Mouse (Mus musculus) forebrain, embryonic 14.5 days (tissue): Measurements from ENCODE around the gene Dynlt1b. TPM values are rescaled to one million over a fixed set of nuclear protein-coding genes. Genes with fewer than 3 reads are reported as not detected.
"Not testable (repeated sequence)": the region's sequence is repeated elsewhere in the genome, so short reads cannot be mapped to it uniquely, and the experiment has no call there.

Experiments used
- ATAC-seq: fragments of 200-750 bp; cut with Nextera tagmentation; 2 replicates; pipeline ENCODE4 v1.8.0; 2017; ENCODE audit warnings: mild to moderate bottlenecking, moderate library complexity
- DNase-seq: peaks from one replicate; pipeline ENCODE4 v3.0.0-alpha.2; 2015; ENCODE audit warnings: low spot score
- H3K27ac ChIP-seq: fragments of 300-500 bp; sonication (generic); 2 replicates; pipeline ENCODE4 v1.5.1; 2014; ENCODE audit warnings: low read depth, mild to moderate bottlenecking, control low read depth, low read length, moderate library complexity
- H3K27me3 ChIP-seq: fragments of 300-500 bp; sonication (generic); replicated peaks from 2 replicates; pipeline ENCODE4 v1.6.1; 2014; ENCODE audit warnings: low read length, control low read depth, mixed read lengths; ENCODE audit not compliant: control insufficient read depth, insufficient read depth
- H3K36me3 ChIP-seq: fragments of 300-500 bp; sonication (generic); 2 replicates; pipeline ENCODE4 v1.6.1; 2014; ENCODE audit warnings: low read length, control low read depth; ENCODE audit not compliant: control insufficient read depth, insufficient read depth
- H3K4me1 ChIP-seq: fragments of 300-500 bp; sonication (generic); 2 replicates; pipeline ENCODE4 v1.6.1; 2014; ENCODE audit warnings: antibody characterized with exemption, low read length, control low read depth; ENCODE audit not compliant: control insufficient read depth, insufficient read depth
- H3K4me2 ChIP-seq: fragments of 300-500 bp; sonication (generic); 2 replicates; pipeline ENCODE4 v1.6.1; 2014; ENCODE audit warnings: mild to moderate bottlenecking, control low read depth, low read length
- H3K4me3 ChIP-seq: fragments of 300-500 bp; sonication (generic); 2 replicates; pipeline ENCODE4 v1.5.1; 2014; ENCODE audit warnings: low read depth, low read length, control low read depth
- H3K9ac ChIP-seq: fragments of 300-500 bp; sonication (generic); 2 replicates; pipeline ENCODE4 v1.6.1; 2014; ENCODE audit warnings: mild to moderate bottlenecking, low read length, control low read depth, moderate library complexity
- H3K9me3 ChIP-seq: fragments of 300-500 bp; sonication (generic); replicated peaks from 2 replicates; pipeline ENCODE4 v1.6.1; 2016; ENCODE audit warnings: low read length, control low read depth, mixed read lengths; ENCODE audit not compliant: control insufficient read depth
- WGBS: fragments of 180-500 bp; shearing (Covaris S2); extraction: QIAGEN DNeasy Blood & Tissue Kit; methylation state at CpG from one replicate; pipeline ENCODE4 v1.1.7; 2014; 5-methylcytosine and 5-hydroxymethylcytosine counted together
- polyA plus RNA-seq: library from polyadenylated mRNA; unstranded; fragments of >200 nt; fragmentation: Nextera tagmentation; extraction: Ambion mirVana; gene quantifications from 2 replicates; pipeline ENCODE4 v1.2.1, GENCODE M21; 2014

Gene Dynlt1b
- polyA plus RNA-seq, 1 experiment from 2014 or later: 1,383 TPM

DNA sequence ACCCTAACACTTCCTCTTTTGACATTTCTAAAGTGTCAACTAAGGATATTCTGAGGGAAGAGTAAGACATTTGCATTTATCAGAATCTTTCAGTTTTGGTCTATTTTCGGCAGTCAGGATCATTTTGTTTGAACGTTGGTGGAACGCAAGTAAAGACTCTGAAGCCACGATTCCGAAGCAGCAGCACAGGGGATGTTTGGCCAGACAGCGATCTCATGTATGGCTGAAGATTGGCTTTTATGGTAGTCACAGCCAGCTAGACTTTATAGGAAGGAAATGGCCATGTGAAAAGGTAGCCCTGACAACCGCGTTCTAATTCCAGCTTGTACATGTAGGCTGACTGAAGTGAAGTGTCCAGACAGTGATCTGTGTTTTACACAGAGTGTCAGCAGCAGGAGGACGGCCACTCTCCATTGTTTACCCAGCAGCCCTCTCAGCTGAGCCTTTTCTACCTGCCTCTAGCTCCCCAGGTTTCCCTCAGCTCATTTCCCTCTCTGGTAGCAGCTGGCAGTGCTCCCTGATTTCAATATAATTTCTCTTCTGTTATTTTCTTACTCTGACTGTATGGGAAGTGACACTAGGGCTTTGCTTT lies 594 bp downstream of the Dynlt1b start:
- not testable (repeated sequence) for H3K36me3 ChIP-seq, H3K27me3 ChIP-seq, DNase-seq, H3K4me1 ChIP-seq, H3K9me3 ChIP-seq
- peak; percentile 44 for ATAC-seq
- H3K9ac ChIP-seq: peak overlapping the region; percentile 63
- H3K4me2 ChIP-seq: peak overlapping the region; percentile 42
- 3% methylated on average over 6 of the region's 9 CpGs for WGBS
- 0 out of 2 replicates have a peak overlapping the region, but pooled peaks have one; percentile 3 for H3K27ac ChIP-seq
- H3K4me3 ChIP-seq: peak overlapping the region; percentile 38

- H3K36me3 ChIP-seq, H3K27me3 ChIP-seq, ATAC-seq, H3K4me1 ChIP-seq, H3K9ac ChIP-seq, H3K4me3 ChIP-seq, H3K4me2 ChIP-seq, H3K9me3 ChIP-seq, DNase-seq, H3K27ac ChIP-seq: not testable (repeated sequence)
- 87% methylated on average over 3 of the region's 4 CpGs for WGBS
These were observed 2.5 kb downstream of the Dynlt1b start for GRCm38 (mm10) chr17:6432456-6432855.

DNA sequence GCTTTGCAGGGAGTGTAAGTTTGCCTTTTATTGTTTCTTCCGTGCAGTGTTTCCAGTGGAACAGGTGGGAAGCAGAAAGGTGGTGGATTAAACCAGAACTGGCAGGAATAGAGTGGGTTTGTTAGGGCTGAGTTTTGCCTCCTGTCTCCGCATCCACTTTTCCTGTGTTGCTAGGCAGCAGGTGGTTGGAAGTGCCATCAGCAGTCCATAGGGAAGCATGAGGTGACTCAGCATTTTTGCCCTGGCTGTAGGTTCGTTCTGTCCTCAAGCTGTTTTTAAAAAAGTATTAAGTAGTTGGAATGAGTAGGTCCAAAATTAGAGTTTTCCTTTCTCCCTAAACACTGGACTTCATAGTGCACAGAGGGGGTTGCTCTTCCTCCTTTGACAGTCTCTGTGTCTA lies 3.8 kb downstream of the Dynlt1b start:
- H3K27ac ChIP-seq, ATAC-seq, H3K4me2 ChIP-seq, H3K4me1 ChIP-seq, H3K4me3 ChIP-seq, H3K27me3 ChIP-seq, H3K9ac ChIP-seq, H3K9me3 ChIP-seq: not testable (repeated sequence)
- DNase-seq: peak; percentile 19
- 76% methylated on average over 3 of the region's 3 CpGs for WGBS
- peaks cover 13% of the 10 kb centered on the region; the same call in 1 of the 2 replicates for H3K36me3 ChIP-seq

GRCm38 (mm10) chr17:6438080-6438479 lies 8.2 kb downstream of the Dynlt1b start:
- not testable (repeated sequence) for H3K4me3 ChIP-seq, H3K9me3 ChIP-seq, ATAC-seq, DNase-seq, H3K9ac ChIP-seq, H3K4me2 ChIP-seq, H3K4me1 ChIP-seq, H3K27me3 ChIP-seq, H3K27ac ChIP-seq
- WGBS: 82% methylated on average over 6 of the region's 6 CpGs
- peaks cover 13% of the 10 kb centered on the region; the same call in 1 of the 2 replicates for H3K36me3 ChIP-seq

GRCm38 (mm10) chr17:6439913-6440312 lies 10.0 kb downstream of the Dynlt1b start:
- H3K27me3 ChIP-seq, H3K9me3 ChIP-seq, H3K9ac ChIP-seq, H3K36me3 ChIP-seq, H3K27ac ChIP-seq, ATAC-seq, H3K4me1 ChIP-seq, DNase-seq, H3K4me2 ChIP-seq, H3K4me3 ChIP-seq: not testable (repeated sequence)
- WGBS: 94% methylated on average over 9 of the region's 13 CpGs

DNA sequence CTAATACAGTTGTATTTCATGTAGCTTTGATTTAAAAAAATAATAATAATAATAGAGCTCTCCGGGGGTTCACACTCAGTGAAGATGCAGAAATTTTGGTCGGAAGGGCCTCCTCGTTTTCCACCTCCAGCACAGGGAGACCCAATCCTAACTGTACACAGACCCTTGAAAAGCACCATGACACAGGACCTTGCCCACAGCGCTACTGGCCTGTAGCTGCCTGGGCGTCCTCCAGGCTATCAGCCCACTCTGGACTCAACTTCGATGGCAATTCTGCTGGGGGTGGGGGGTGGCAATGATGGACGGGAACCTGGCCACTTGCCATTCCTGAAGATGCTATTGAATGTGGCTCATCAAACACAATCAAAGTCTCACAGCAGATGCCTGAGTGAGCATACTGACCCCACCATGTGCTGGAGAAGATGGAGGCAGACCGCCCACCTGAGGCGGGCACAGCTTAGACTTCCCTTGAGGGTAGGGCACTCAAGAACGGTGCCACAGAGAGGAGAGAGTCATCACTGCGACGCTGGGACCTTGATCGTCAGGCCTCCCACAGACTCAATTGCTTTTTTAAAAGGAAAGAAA lies 10.7 kb downstream of the Dynlt1b start:
- 88% methylated on average over 13 of the region's 13 CpGs for WGBS
- H3K4me1 ChIP-seq, H3K9me3 ChIP-seq, H3K27me3 ChIP-seq, H3K9ac ChIP-seq, H3K36me3 ChIP-seq, H3K4me3 ChIP-seq, H3K4me2 ChIP-seq, H3K27ac ChIP-seq, DNase-seq: not testable (repeated sequence)
- peak; percentile 48; the same call in 1 of the 2 replicates for ATAC-seq

DNA sequence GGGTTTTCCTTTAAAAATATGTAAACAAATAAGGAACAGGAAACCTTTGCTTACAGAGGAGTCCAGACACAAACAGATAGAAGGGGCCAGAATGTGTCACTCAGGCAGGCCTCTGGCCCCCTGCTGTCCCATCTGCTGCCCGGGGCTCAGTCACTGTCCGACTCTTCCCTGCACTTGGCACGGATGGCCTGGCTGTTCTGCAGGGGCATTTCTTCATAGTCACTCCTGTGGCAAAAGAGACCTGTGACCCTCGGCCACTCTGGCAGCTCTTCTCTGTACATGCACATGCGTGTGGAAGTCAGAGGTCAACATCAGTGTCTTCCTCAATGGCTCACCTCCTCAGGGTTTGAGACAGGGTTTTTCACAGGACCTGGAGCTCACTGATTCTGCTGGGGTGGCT lies 11.3 kb downstream of the Dynlt1b start:
- H3K27ac ChIP-seq, H3K4me3 ChIP-seq, H3K9ac ChIP-seq, H3K36me3 ChIP-seq, H3K9me3 ChIP-seq, H3K4me1 ChIP-seq, ATAC-seq, DNase-seq, H3K27me3 ChIP-seq, H3K4me2 ChIP-seq: not testable (repeated sequence)
- WGBS: 86% methylated on average over 5 of the region's 5 CpGs

GRCm38 (mm10) chr17:6442513-6442912 lies 12.6 kb downstream of the Dynlt1b start:
- not testable (repeated sequence) for H3K36me3 ChIP-seq, H3K4me3 ChIP-seq, H3K9ac ChIP-seq, H3K9me3 ChIP-seq, ATAC-seq, H3K27ac ChIP-seq, H3K4me1 ChIP-seq, H3K4me2 ChIP-seq, DNase-seq, H3K27me3 ChIP-seq
- 97% methylated on average over 3 of the region's 7 CpGs for WGBS

GRCm38 (mm10) chr17:6445794-6446587 lies 16.1 kb downstream of the Dynlt1b start:
- H3K27me3 ChIP-seq, ATAC-seq, H3K4me3 ChIP-seq, H3K27ac ChIP-seq, H3K9me3 ChIP-seq, DNase-seq, H3K36me3 ChIP-seq, H3K4me2 ChIP-seq, H3K9ac ChIP-seq, H3K4me1 ChIP-seq: not testable (repeated sequence)
- WGBS: 73% methylated on average over 8 of the region's 16 CpGs
